Mouse (Mus musculus): ENCODE results near the gene Ppm1m. TPM values are rescaled to one million over a fixed set of nuclear protein-coding genes. Genes with fewer than 3 reads are reported as not detected.

The Ppm1m gene
- polyA plus RNA-seq (2017; shearing (Covaris generic)) = 114 TPM

GRCm38 (mm10) chr9:106199535-106200272 lies at the start of gene Ppm1m:
Gene Ppm1m, minus strand, starts transcription at chr9:106199746.

GRCm38 (mm10) chr9:106222261-106222851 lies 22.8 kb upstream of the Ppm1m start, which contains the start of gene Tlr9:
Gene Tlr9, plus strand, starts transcription at chr9:106222598.

GRCm38 (mm10) chr9:106202819-106203636 lies 3.5 kb upstream of the Ppm1m start, which contains the start of gene Twf2:
Gene Twf2, plus strand, starts transcription at chr9:106203108.

GRCm38 (mm10) chr9:106170556-106171345 lies 28.8 kb downstream of the Ppm1m start, which contains the start of gene Wdr82:
Gene Wdr82, plus strand, starts transcription at chr9:106170928.

DNA sequence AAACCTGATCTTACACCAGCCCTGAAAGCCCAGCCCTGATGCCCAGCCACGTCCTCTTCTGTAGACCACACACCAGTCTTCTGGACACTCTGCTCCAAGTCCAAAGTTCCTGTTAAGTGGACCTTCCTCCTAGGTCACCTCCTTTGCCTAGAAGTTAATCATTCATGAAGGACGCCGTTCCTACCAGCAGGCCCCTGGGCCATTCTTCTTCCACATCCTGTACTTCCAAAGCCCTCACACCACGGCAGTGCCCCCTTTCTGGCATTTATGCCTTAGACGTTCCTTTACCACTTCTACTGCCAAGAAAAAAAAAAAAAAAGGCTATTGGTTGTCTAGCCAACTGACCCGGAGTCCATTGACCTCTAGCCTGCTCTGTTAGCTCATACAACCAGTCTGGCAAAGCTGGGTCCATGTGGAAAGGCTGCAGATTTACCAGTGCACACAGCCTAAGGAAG lies 41.5 kb downstream of the Ppm1m start, which contains the start of gene Glyctk:
Gene Glyctk, minus strand, starts transcription at position 102 of the 455 bp plus-strand sequence.

Other genes with a start within 250 kb of the Ppm1m start
- gene Col6a5, start 239.1 kb downstream of the Ppm1m start, polyA plus RNA-seq (2017; shearing (Covaris generic)) = 0.02 TPM
- gene Col6a4, start 103.0 kb downstream of the Ppm1m start, polyA plus RNA-seq (2017; shearing (Covaris generic)) = 0.34 TPM
- gene Glyctk, start 41.6 kb downstream of the Ppm1m start, polyA plus RNA-seq (2017; shearing (Covaris generic)) = 8.1 TPM
- 118 TPM for gene Wdr82, start 28.8 kb downstream of the Ppm1m start, polyA plus RNA-seq (2017; shearing (Covaris generic))
- gene Twf2, start 3.4 kb upstream of the Ppm1m start, polyA plus RNA-seq (2017; shearing (Covaris generic)) = 317 TPM
- not detected for gene Tlr9, start 22.9 kb upstream of the Ppm1m start, polyA plus RNA-seq (2017; shearing (Covaris generic))
- 48.2 TPM for gene Alas1, start 48.9 kb upstream of the Ppm1m start, polyA plus RNA-seq (2017; shearing (Covaris generic))
- gene Poc1a, start 81.3 kb upstream of the Ppm1m start, polyA plus RNA-seq (2017; shearing (Covaris generic)) = 4.1 TPM
- 64.0 TPM for gene Dusp7, start 168.9 kb upstream of the Ppm1m start, polyA plus RNA-seq (2017; shearing (Covaris generic))
- 577 TPM for gene Rpl29, start 229.7 kb upstream of the Ppm1m start, polyA plus RNA-seq (2017; shearing (Covaris generic))
- 19.6 TPM for gene Acy1, start 238.6 kb upstream of the Ppm1m start, polyA plus RNA-seq (2017; shearing (Covaris generic))
- gene Abhd14b, start 247.7 kb upstream of the Ppm1m start, polyA plus RNA-seq (2017; shearing (Covaris generic)) = 8.6 TPM
- gene Abhd14a, start 247.9 kb upstream of the Ppm1m start, polyA plus RNA-seq (2017; shearing (Covaris generic)) = 13.0 TPM